Mouse (Mus musculus): ENCODE data around the gene Ranbp6. TPM values are rescaled to one million over a fixed set of nuclear protein-coding genes. Genes with fewer than 3 reads are reported as not detected.

Ranbp6 gene
- polyA plus RNA-seq, 1 experiment: 0.96 TPM

GRCm38 (mm10) chr19:29826686-29827085 is 13.9 kb upstream of the Ranbp6 start:
- no peak for TF ChIP-seq GATA1 (IDR thresholded peaks at IDR 0.05; ENCODE audit: low read length)

- TF ChIP-seq GATA1 (IDR thresholded peaks at IDR 0.05; ENCODE audit: low read length): no peak
Observed at GRCm38 (mm10) chr19:29825003-29825402, 12.2 kb upstream of the Ranbp6 start.

GRCm38 (mm10) chr19:29824034-29824700 is 11.4 kb upstream of the Ranbp6 start:
- no peak for TF ChIP-seq GATA1 (IDR thresholded peaks at IDR 0.05; ENCODE audit: low read length)

GRCm38 (mm10) chr19:29823456-29824010 is 10.8 kb upstream of the Ranbp6 start:
- no peak for TF ChIP-seq GATA1 (IDR thresholded peaks at IDR 0.05; ENCODE audit: low read length)

GRCm38 (mm10) chr19:29820966-29821365 is 8.2 kb upstream of the Ranbp6 start:
- no peak for TF ChIP-seq GATA1 (IDR thresholded peaks at IDR 0.05; ENCODE audit: low read length)

GRCm38 (mm10) chr19:29810022-29810421 is 2.8 kb downstream of the Ranbp6 start:
- TF ChIP-seq GATA1 (IDR thresholded peaks at IDR 0.05; ENCODE audit: low read length): no peak

- TF ChIP-seq GATA1 (IDR thresholded peaks at IDR 0.05; ENCODE audit: low read length): no peak
Observed at GRCm38 (mm10) chr19:29805917-29806785, 6.6 kb downstream of the Ranbp6 start, which contains the start of gene 9930021J03Rik. 9930021J03Rik (minus strand) TSS chr19:29805989.

- no peak for TF ChIP-seq GATA1 (IDR thresholded peaks at IDR 0.05; ENCODE audit: low read length)
Observed at GRCm38 (mm10) chr19:29805101-29805916, 7.5 kb downstream of the Ranbp6 start.

GRCm38 (mm10) chr19:29803946-29804345 is 8.8 kb downstream of the Ranbp6 start:
- TF ChIP-seq GATA1 (IDR thresholded peaks at IDR 0.05; ENCODE audit: low read length): no peak

GRCm38 (mm10) chr19:29797371-29797770 is 15.4 kb downstream of the Ranbp6 start:
- TF ChIP-seq GATA1 (IDR thresholded peaks at IDR 0.05; ENCODE audit: low read length): no peak

GRCm38 (mm10) chr19:29787997-29788396 is 24.8 kb downstream of the Ranbp6 start:
- TF ChIP-seq GATA1 (IDR thresholded peaks at IDR 0.05; ENCODE audit: low read length): no peak

GRCm38 (mm10) chr19:29782914-29783313 is 29.9 kb downstream of the Ranbp6 start:
- TF ChIP-seq GATA1 (IDR thresholded peaks at IDR 0.05; ENCODE audit: low read length): no peak

Other genes starting within 250 kb of the Ranbp6 start
- 14.6 and 20.0 TPM in 2 replicates for gene Ermp1, start 164.6 kb downstream of the Ranbp6 start, polyA plus RNA-seq (2012)
- gene Mlana, start 115.2 kb downstream of the Ranbp6 start, polyA plus RNA-seq (2012): not detected in 2 replicates
- gene 9930021J03Rik, start 7.0 kb downstream of the Ranbp6 start, polyA plus RNA-seq (2012): 1.3 and 1.9 TPM in 2 replicates
- gene Il33, start 112.1 kb upstream of the Ranbp6 start, polyA plus RNA-seq (2012): not detected in 2 replicates
- gene Trpd52l3, start 190.8 kb upstream of the Ranbp6 start, polyA plus RNA-seq (2012): not detected in 2 replicates
- 10.8 and 14.2 TPM in 2 replicates for gene Uhrf2, start 217.5 kb upstream of the Ranbp6 start, polyA plus RNA-seq (2012)